Mouse (Mus musculus) bone marrow, adult 2 months (tissue): Measurements from ENCODE around the gene Chrm3.

ENCODE experiments used
- CTCF ChIP-seq: fragments of 200-500 bp; IDR thresholded peaks from 2 replicates; pipeline ENCODE4 v1.5.1; 2011; ENCODE audit warnings: low read length, control low read depth; ENCODE audit not compliant: control insufficient read depth, insufficient read depth
- POLR2A ChIP-seq: fragments of 200-500 bp; IDR thresholded peaks from 2 replicates; pipeline ENCODE4 v1.6.1; 2011; ENCODE audit warnings: low read depth, mild to moderate bottlenecking, control low read depth, low read length, borderline replicate concordance; ENCODE audit not compliant: control insufficient read depth

GRCm38 (mm10) chr13:9890460-9890859 lies 470.2 kb downstream of the Chrm3 start:
- no peak for TF ChIP-seq POLR2A
- no peak for TF ChIP-seq CTCF
